Mouse (Mus musculus) cortical plate, adult 2 months (tissue): ENCODE measurements around the gene Cgas.

Source experiments
- CTCF ChIP-seq: fragments of 200-500 bp; IDR thresholded peaks from 2 replicates; pipeline ENCODE4 v1.5.1; 2011; ENCODE audit warnings: mild to moderate bottlenecking, control low read depth, low read length; ENCODE audit not compliant: insufficient read depth; ENCODE audit errors: extremely low read depth
- POLR2A ChIP-seq: fragments of 200-500 bp; IDR thresholded peaks from 2 replicates; pipeline ENCODE4 v1.6.1; 2011; ENCODE audit warnings: mild to moderate bottlenecking, low read length, control low read depth; ENCODE audit not compliant: insufficient read depth; ENCODE audit errors: extremely low read depth

DNA sequence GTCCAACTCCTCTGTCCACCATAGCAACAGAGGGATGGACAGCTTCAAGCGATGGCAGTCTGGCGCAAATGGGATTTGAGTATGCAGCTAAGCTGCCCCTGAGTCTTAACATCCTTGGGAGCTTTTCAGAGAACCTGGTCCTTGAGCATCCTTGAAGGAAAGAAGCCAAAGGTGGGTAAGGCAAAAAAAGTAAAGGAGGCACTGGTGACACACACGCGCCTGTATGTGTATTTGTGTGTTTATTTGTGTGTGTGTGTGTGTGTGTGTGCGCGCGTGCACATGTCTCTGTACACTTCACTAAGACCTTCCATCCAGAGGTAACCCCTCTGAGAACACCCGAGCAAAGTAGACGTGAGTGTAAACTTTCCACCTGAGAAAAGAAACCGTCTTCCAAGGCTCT, 49.3 kb downstream of the Cgas start:
- TF ChIP-seq CTCF = no peak
- no peak for TF ChIP-seq POLR2A
